Mouse (Mus musculus): ENCODE data around the gene Srprb.

Gene Srprb

GRCm38 (mm10) chr9:103201561-103202260, at the start of gene Srprb:
TSS of gene Srprb (minus strand) at chr9:103202137.
- peak; percentile 87 to 92 for DNase-seq (ENCODE audit: low spot score in 2 of 2)

GRCm38 (mm10) chr9:103248618-103249017, 46.7 kb upstream of the Srprb start:
- DNase-seq (ENCODE audit: low spot score in 2 of 2), result no peak

GRCm38 (mm10) chr9:103246526-103247168, 44.7 kb upstream of the Srprb start:
- no peak for DNase-seq (ENCODE audit: low spot score in 2 of 2)

- no peak for DNase-seq (ENCODE audit: low spot score in 2 of 2)
Observed at GRCm38 (mm10) chr9:103243640-103244039, 41.7 kb upstream of the Srprb start.

- no peak for DNase-seq (ENCODE audit: low spot score in 2 of 2)
Observed at GRCm38 (mm10) chr9:103241206-103241605, 39.3 kb upstream of the Srprb start.

- no peak for DNase-seq (ENCODE audit: low spot score in 2 of 2)
Observed at GRCm38 (mm10) chr9:103239471-103239870, 37.5 kb upstream of the Srprb start.

GRCm38 (mm10) chr9:103234565-103235165, 32.7 kb upstream of the Srprb start:
- no peak for DNase-seq (ENCODE audit: low spot score in 2 of 2)

- DNase-seq (ENCODE audit: low spot score in 2 of 2), result no peak
Observed at GRCm38 (mm10) chr9:103234059-103234458, 32.1 kb upstream of the Srprb start.

- DNase-seq (ENCODE audit: low spot score in 2 of 2), result no peak
Observed at GRCm38 (mm10) chr9:103233006-103233395, 31.1 kb upstream of the Srprb start.

- no peak for DNase-seq (ENCODE audit: low spot score in 2 of 2)
Observed at GRCm38 (mm10) chr9:103232232-103233005, 30.5 kb upstream of the Srprb start.

GRCm38 (mm10) chr9:103230151-103230951, 28.4 kb upstream of the Srprb start, which contains the start of the genes Gm20425 and Trf:
TSS of gene Gm20425 (minus strand) at chr9:103230307.
TSS of gene Trf (minus strand) at chr9:103230444.
- DNase-seq (ENCODE audit: low spot score in 2 of 2), result peak; percentile 58 to 65

GRCm38 (mm10) chr9:103229037-103229867, 27.3 kb upstream of the Srprb start:
- no peak for DNase-seq (ENCODE audit: low spot score in 2 of 2)

- no peak for DNase-seq (ENCODE audit: low spot score in 2 of 2)
Observed at GRCm38 (mm10) chr9:103228370-103229003, 26.6 kb upstream of the Srprb start.

GRCm38 (mm10) chr9:103227760-103228159, 25.8 kb upstream of the Srprb start:
- no peak for DNase-seq (ENCODE audit: low spot score in 2 of 2)

GRCm38 (mm10) chr9:103226806-103227205, 24.9 kb upstream of the Srprb start:
- no peak for DNase-seq (ENCODE audit: low spot score in 2 of 2)

- no peak for DNase-seq (ENCODE audit: low spot score in 2 of 2)
Observed at GRCm38 (mm10) chr9:103225464-103225863, 23.5 kb upstream of the Srprb start.

- DNase-seq (ENCODE audit: low spot score in 2 of 2), result no peak
Observed at GRCm38 (mm10) chr9:103224721-103225120, 22.8 kb upstream of the Srprb start.

GRCm38 (mm10) chr9:103214281-103214680, 12.3 kb upstream of the Srprb start:
- DNase-seq (ENCODE audit: low spot score in 2 of 2), result no peak

- DNase-seq (ENCODE audit: low spot score in 2 of 2), result peak in 1 of 2 experiments; percentile 35
Observed at GRCm38 (mm10) chr9:103213631-103214030, 11.7 kb upstream of the Srprb start.
